Mouse (Mus musculus) lung, adult 2 months (tissue): Measurements from ENCODE around the gene B4galt1. TPM values are rescaled to one million over a fixed set of nuclear protein-coding genes. Genes with fewer than 3 reads are reported as not detected.

Experiments used
- DNase-seq: peaks from one replicate; pipeline ENCODE4 v3.0.0; 2022
- H3K4me1 ChIP-seq: fragments of 200-500 bp; 2 replicates; pipeline ENCODE4 v1.6.1; 2011; ENCODE audit warnings: low read length; ENCODE audit not compliant: control insufficient read depth, insufficient read depth
- H3K4me3 ChIP-seq: fragments of 200-500 bp; replicated peaks from 2 replicates; pipeline ENCODE3; 2011; ENCODE audit warnings: low read depth, mild to moderate bottlenecking, control low read depth, low read length; ENCODE audit errors: extremely low read depth
- CTCF ChIP-seq: fragments of 200-500 bp; IDR thresholded peaks from 2 replicates; pipeline ENCODE4 v1.5.1; 2011; ENCODE audit warnings: mild to moderate bottlenecking, low read length, control low read depth; ENCODE audit not compliant: insufficient read depth
- POLR2A ChIP-seq: fragments of 200-500 bp; IDR thresholded peaks from 2 replicates; pipeline ENCODE4 v1.6.1; 2011; ENCODE audit warnings: low read depth, mild to moderate bottlenecking, control low read depth, low read length, borderline replicate concordance; ENCODE audit errors: extremely low read depth
- WGBS: fragments of 180-500 bp; shearing (Covaris S2); methylation state at CpG from one replicate; pipeline ENCODE4 v1.1.7; 2018; 5-methylcytosine and 5-hydroxymethylcytosine counted together
- polyA plus RNA-seq: library from polyadenylated mRNA; depleted of rRNA; stranded (reverse); fragments of >200 nt; gene quantifications from 2 replicates; pipeline ENCODE4 v1.2.3, GENCODE M21; 2012

B4galt1 gene
- polyA plus RNA-seq, 1 experiment, result 44.6 TPM

DNA sequence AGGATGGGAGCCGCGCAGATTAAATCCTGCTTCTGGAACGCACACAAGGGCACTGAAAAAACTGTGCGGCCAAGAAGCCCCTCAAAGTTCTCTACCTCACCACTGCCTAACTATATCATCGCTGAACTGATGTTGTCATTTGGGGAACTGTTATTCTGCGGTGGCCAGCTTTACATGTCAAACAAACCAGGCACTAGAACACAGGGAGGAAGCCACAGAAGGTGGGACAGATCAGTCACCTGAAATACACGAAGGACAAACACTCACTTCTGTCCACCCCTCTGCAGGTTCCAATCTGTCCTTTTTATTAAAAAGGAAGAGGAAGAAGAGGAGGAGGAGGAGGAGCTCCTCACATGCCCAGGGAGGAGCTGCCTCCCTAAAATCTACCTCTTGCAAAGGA is 29.3 kb downstream of the B4galt1 start:
- 83% methylated on average over 7 of the region's 7 CpGs for WGBS
- Histone ChIP-seq H3K4me3 (no peak overlapping the region), H3K4me1 (peaks cover 20% of the 10 kb centered on the region)
- no peak for TF ChIP-seq POLR2A
- no peak for TF ChIP-seq CTCF
- no peak for DNase-seq

DNA sequence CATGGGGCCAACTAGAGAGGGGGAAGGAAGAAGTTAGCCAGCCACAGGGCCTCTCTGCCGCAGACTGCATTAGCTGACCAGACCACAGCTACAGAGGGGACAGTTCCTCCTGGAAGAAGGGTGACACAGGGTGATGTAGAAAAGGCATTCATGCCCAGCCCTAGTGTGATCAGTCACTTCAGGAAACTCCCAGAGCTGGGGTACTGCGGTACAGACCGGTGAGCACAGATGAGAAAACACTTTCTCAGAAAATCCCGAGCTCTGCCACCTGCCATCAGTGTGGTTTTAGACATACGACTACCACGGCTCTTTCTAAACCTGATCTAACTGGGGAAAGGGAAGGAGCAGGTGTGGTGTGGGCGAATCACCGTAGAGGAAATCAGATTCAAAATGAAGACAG is 30.1 kb downstream of the B4galt1 start:
- TF ChIP-seq POLR2A (no peak), CTCF (no peak)
- DNase-seq, result no peak
- peaks cover 17% of the 10 kb centered on the region for H3K4me1 ChIP-seq
- no peak overlapping the region for H3K4me3 ChIP-seq
- WGBS, result 71% methylated on average over 8 of the region's 8 CpGs

DNA sequence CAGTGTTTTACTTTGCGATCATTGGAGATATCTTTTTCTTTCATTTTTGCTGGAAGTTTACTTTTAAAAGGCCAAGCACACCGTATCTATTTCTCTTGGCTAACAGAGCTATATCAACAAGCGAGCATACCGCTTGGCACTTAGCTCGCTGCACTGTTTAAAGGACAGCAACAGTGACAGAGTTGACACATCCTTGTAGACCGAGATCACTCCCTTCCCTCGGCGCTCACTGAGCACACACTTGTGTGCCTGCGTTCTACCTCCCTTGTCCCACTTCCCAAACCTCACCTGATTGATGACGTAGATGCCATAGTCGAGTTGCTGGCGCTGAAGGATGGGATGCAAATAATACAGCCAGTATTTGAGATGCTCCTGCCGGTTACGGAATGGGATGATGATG is 30.7 kb downstream of the B4galt1 start:
- WGBS, result 54% methylated on average over 14 of the region's 14 CpGs
- TF ChIP-seq POLR2A (no peak), CTCF (no peak)
- Histone ChIP-seq H3K4me1 (peaks cover 16% of the 10 kb centered on the region), H3K4me3 (no peak overlapping the region)
- DNase-seq, result no peak

DNA sequence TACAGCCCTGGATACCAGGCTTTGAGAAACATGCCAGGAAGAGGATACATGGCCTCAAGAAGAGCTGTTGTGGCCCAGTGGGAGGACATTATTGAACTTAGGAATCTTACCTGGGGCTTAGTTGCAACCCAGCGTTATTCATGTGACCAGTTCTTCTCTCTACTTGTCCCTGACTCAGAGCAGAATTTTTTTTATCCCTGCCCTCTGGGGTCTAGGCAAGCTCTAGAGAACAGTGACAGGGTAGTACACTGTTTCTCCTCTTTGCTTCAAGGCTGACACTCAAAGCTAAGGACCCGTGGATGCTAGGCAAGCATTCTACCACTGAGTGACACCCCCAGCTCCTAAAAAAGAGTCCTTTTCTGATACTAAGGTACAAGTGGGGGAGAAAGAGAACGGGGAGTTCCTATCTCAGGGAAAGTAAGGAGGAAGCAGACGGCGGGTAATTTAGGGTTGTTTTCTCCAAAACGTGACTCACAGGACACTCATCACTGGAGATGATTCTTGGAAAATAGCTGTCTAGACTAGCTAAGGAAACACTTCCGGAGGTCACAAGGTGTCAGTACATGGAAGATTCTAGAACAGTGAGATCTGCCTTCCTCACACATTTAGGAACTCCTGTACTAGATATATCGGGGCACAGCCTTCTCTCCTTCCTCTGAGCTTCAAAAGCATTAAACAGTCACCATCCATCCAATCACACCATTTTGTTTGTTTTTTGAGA is 32.3 kb downstream of the B4galt1 start:
- H3K4me1 ChIP-seq, result peaks cover 16% of the 10 kb centered on the region
- TF ChIP-seq POLR2A (no peak), CTCF (no peak)
- H3K4me3 ChIP-seq, result no peak overlapping the region
- WGBS, result 58% methylated on average over 8 of the region's 8 CpGs
- DNase-seq, result no peak

DNA sequence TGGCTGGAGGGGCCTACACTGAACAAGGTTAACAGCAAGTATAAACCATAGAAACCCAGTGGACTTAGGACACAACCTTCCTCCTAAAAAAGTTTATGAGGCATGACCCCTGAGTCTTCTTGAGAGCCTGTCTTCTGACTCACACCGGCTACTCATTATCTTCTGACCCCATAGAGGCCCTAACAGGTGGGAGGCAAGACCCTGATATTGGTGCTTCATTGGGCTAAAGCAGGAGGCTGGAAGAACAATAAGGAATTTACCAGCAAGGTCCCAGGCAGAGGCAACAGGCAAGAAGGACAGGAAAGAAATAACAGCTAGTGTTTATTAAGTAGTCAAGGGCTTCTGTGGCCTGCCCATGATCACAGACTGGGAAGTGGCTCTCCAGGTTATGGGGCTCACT is 32.9 kb downstream of the B4galt1 start:
- H3K4me3 ChIP-seq, result no peak overlapping the region
- TF ChIP-seq CTCF, result no peak
- no peak for TF ChIP-seq POLR2A
- DNase-seq, result no peak
- WGBS, result 83% methylated on average over 1 of the region's 1 CpGs
- H3K4me1 ChIP-seq, result peaks cover 19% of the 10 kb centered on the region

DNA sequence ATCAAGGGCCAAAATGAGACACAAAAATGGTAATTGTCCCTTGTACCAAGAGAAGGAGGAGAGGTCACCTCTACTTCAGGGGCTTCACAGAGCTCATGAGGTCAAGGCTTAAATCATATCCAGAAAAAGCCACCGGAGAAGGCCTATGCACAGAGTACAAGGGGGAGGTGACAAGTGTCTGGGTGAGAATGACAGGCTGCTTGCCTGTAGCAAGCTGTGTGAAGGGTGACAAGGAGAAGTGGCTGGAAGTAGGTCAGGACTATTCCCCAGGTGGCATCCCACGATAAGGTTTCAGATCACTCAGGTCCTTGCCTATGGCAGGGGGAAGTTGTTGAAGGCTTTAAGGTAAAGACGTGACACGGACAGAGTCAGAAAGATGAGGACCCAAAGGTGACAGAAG is 33.8 kb downstream of the B4galt1 start:
- no peak for TF ChIP-seq CTCF
- TF ChIP-seq POLR2A, result no peak
- DNase-seq, result no peak
- 74% methylated on average over 4 of the region's 4 CpGs for WGBS
- no peak overlapping the region for H3K4me3 ChIP-seq
- H3K4me1 ChIP-seq, result peaks cover 22% of the 10 kb centered on the region

DNA sequence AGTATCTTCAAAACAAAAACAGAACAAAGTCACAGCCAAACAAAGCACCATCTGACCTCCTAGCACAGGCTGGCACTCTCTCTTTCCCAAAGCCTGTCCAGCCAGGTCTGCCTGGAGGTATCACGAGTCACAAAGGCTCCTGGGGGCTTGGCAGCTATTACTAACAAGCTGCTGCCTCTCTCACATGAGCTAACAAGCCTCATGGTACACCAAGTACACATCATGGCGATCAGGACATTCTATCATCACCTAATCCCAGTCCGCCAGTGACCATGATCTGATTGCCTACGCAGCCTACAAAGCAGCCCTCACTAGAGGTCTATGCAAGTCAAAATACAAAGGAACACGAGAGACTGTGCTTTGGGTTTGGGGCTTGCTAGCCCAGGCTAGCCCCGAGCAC is 34.7 kb downstream of the B4galt1 start:
- Histone ChIP-seq H3K4me1 (peaks cover 21% of the 10 kb centered on the region), H3K4me3 (no peak overlapping the region)
- TF ChIP-seq CTCF (no peak), POLR2A (no peak)
- no peak for DNase-seq
- 91% methylated on average over 6 of the region's 6 CpGs for WGBS

DNA sequence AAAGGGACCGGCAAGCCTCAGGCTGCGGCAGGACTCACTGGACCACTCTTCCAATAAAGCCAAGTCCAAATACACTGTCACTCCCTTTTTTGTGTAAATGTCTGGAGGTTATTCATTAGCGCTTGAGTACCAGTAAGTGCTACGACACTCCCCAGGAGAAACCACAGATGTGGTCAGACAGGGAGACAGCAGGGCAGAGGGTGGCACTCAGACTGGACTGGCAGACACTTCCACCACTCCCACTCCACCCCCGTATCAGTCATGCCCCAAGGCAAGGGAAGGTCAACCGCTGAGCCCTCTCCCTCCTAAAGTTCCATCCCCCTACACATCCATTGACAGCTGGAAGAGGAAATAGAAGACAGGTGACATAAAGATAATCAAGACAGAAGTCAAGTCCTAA is 35.4 kb downstream of the B4galt1 start:
- DNase-seq, result peak; percentile 45
- Histone ChIP-seq H3K4me1 (peaks cover 23% of the 10 kb centered on the region), H3K4me3 (no peak overlapping the region)
- TF ChIP-seq CTCF, result no peak
- no peak for TF ChIP-seq POLR2A
- 45% methylated on average over 6 of the region's 6 CpGs for WGBS

DNA sequence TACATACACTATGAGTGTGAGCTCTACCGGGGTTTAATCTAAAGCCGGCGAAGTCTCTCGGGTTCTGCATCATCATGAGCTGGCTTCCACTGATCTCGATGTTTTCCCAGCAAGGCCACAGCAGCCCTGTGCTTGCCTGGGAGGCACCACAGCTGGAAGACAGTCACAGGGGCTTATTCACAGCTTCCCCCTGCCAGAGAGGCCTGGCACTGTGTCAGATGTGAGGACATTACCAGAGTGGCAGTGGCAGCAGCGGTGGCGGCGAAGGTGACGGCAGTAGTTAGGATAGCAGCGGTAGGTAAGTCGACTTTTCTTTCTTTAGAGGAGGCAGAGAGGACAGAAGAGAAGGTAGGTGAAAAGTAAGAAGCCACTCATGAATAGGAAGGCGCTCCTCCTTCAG is 35.9 kb downstream of the B4galt1 start:
- no peak for DNase-seq
- 71% methylated on average over 12 of the region's 12 CpGs for WGBS
- TF ChIP-seq CTCF (no peak), POLR2A (no peak)
- Histone ChIP-seq H3K4me1 (peaks cover 19% of the 10 kb centered on the region), H3K4me3 (no peak overlapping the region)

DNA sequence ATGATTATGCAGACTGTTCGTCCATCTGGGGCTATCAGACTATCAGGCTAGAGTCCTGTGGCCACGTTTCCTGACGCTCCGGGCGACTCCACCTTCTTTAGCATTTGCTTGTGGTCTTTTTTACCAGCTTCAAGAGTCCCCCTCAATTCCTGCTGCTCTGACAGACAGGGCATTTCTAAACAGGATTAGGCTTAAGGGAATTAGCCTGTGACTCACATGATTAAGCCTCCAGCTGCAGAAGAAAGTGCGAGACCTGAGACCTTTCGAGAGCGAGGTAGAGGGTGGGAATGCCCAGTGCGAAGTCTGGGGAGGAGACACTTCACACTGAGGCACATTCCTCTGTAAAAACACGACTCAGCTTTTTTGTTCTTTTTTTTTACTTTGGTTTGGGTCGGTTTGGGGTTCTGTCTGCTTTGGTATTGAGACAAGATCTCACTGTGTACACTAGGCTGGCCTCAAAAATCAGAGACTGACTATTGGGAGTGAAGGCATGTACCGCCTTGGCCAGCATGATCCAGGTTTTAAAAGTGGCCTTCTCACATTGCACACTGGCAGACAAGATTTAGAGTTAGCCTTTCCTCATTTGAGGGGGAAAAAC is 37.9 kb downstream of the B4galt1 start:
- Histone ChIP-seq H3K4me1 (peaks cover 15% of the 10 kb centered on the region), H3K4me3 (no peak overlapping the region)
- WGBS, result 54% methylated on average over 12 of the region's 12 CpGs
- no peak for TF ChIP-seq POLR2A
- TF ChIP-seq CTCF, result no peak
- DNase-seq, result no peak
